Mouse (Mus musculus): ENCODE measurements around the gene Cpne2.

The Cpne2 gene

GRCm38 (mm10) chr8:94535631-94536030 is 2.8 kb downstream of the Cpne2 start:
- no peak for DNase-seq (ENCODE audit: low read depth, low spot score)

- no peak for DNase-seq (ENCODE audit: low read depth, low spot score)
Observed at GRCm38 (mm10) chr8:94537456-94537855, 4.7 kb downstream of the Cpne2 start.

GRCm38 (mm10) chr8:94540025-94540424 is 7.2 kb downstream of the Cpne2 start:
- no peak for DNase-seq (ENCODE audit: low read depth, low spot score)

GRCm38 (mm10) chr8:94540889-94541795 is 8.4 kb downstream of the Cpne2 start:
- DNase-seq (ENCODE audit: low read depth, low spot score): no peak

GRCm38 (mm10) chr8:94543981-94544380 is 11.2 kb downstream of the Cpne2 start:
- DNase-seq (ENCODE audit: low read depth, low spot score): no peak

GRCm38 (mm10) chr8:94549041-94549440 is 16.3 kb downstream of the Cpne2 start:
- DNase-seq (ENCODE audit: low read depth, low spot score): no peak

GRCm38 (mm10) chr8:94549482-94549881 is 16.7 kb downstream of the Cpne2 start:
- DNase-seq (ENCODE audit: low read depth, low spot score): no peak

GRCm38 (mm10) chr8:94549998-94550397 is 17.2 kb downstream of the Cpne2 start:
- no peak for DNase-seq (ENCODE audit: low read depth, low spot score)

- DNase-seq (ENCODE audit: low read depth, low spot score): peak; percentile 72
Observed at GRCm38 (mm10) chr8:94551471-94552422, 19.0 kb downstream of the Cpne2 start.

- DNase-seq (ENCODE audit: low read depth, low spot score): no peak
Observed at GRCm38 (mm10) chr8:94552696-94553095, 19.9 kb downstream of the Cpne2 start.

- no peak for DNase-seq (ENCODE audit: low read depth, low spot score)
Observed at GRCm38 (mm10) chr8:94557281-94557680, 24.5 kb downstream of the Cpne2 start.

GRCm38 (mm10) chr8:94561256-94561655 is 28.5 kb downstream of the Cpne2 start:
- no peak for DNase-seq (ENCODE audit: low read depth, low spot score)

GRCm38 (mm10) chr8:94564421-94564820 is 31.6 kb downstream of the Cpne2 start:
- DNase-seq (ENCODE audit: low read depth, low spot score): no peak

GRCm38 (mm10) chr8:94566033-94566432 is 33.2 kb downstream of the Cpne2 start:
- no peak for DNase-seq (ENCODE audit: low read depth, low spot score)

GRCm38 (mm10) chr8:94566446-94567158 is 33.8 kb downstream of the Cpne2 start:
- DNase-seq (ENCODE audit: low read depth, low spot score): no peak

- no peak for DNase-seq (ENCODE audit: low read depth, low spot score)
Observed at GRCm38 (mm10) chr8:94567159-94567849, 34.5 kb downstream of the Cpne2 start.

GRCm38 (mm10) chr8:94568098-94568497 is 35.3 kb downstream of the Cpne2 start:
- DNase-seq (ENCODE audit: low read depth, low spot score): no peak

- no peak for DNase-seq (ENCODE audit: low read depth, low spot score)
Observed at GRCm38 (mm10) chr8:94569419-94569818, 36.6 kb downstream of the Cpne2 start.

- DNase-seq (ENCODE audit: low read depth, low spot score): no peak
Observed at GRCm38 (mm10) chr8:94571896-94572295, 39.1 kb downstream of the Cpne2 start.

- DNase-seq (ENCODE audit: low read depth, low spot score): peak; percentile 80
Observed at GRCm38 (mm10) chr8:94574159-94574907, 41.5 kb downstream of the Cpne2 start.
